8 mouse cellular contexts compared by ENCODE assay signal in the genomic region with DNA sequence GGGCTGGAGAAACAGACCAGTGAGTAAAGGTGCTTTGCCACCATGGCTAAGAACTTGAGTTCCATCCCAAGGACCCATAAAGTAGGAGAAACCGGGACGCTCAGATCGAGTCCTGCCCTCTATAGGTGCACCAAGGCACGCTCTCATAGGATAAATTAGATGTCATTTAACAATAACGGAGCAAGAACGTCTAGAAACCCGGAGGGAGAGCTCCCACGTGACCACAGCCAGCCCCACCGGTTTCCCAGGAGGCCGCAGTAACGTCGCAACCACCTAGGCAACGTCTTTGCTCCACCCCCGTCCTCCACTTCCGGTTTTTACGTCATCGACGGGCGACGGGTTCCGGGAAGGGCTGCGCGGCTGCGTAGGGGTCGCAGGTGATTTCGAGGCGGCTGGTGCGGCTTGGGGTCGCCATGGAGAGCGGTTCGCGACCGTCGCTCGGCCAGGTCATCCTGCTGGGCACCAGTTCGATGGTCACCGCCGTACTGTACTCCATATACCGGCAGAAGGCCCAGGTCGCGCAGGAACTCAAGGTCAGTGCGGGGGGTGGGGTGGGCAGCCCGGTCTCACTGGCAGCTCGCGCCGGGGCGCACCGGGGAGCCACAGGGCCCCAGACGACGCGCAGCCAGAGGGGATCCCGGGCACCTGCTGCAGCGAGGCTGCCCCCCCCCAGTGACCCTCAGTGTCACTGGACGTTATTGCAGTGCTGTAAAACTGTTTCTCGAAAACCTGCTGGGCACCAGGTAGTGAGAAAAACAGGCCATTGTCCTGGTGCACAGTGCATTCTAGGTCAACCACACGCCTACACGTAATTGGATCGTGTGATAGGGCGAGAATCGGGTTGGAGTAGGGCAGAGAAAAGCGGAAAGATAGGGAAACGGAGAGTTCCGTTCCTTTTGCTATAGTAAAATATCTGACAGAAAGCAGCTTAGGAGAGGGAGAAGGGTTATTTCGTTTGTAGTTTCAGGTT. TPM values are rescaled to one million over a fixed set of nuclear protein-coding genes. Genes with fewer than 3 reads are reported as not detected.
A peak's percentile ranks its signal among the peaks of the same experiment; 100 is the strongest.
DNase-seq lines count a peak whose midpoint lies in the region; ATAC-seq lines count a peak whose summit lies in the region.

Gene Mul1 (plus strand): TSS at position 325 of the 970 bp plus-strand sequence.

- no peaks in the 10 kb centered on the region for H3K9me3 ChIP-seq in hindbrain, embryonic 14.5 days (ENCODE audit: control insufficient read depth, low read length)

- WGBS in hindbrain, embryonic 14.5 days = 1% methylated on average over 64 of the region's 64 CpGs

- peaks cover 5% of the 10 kb centered on the region; the same call in 1 of the 2 replicates for H3K27me3 ChIP-seq in hindbrain, embryonic 14.5 days (ENCODE audit: control insufficient read depth, insufficient read depth, low read length)

- H3K27ac ChIP-seq in hindbrain, embryonic 14.5 days = peak within 1 kb of the TSS; percentile 80

- peak within 1 kb of the TSS; percentile 76 for H3K4me2 ChIP-seq in hindbrain, embryonic 14.5 days (replicated peaks)

- ATAC-seq in hindbrain, embryonic 14.5 days (ENCODE audit: low FRiP score) = peak; percentile 94

- H3K9ac ChIP-seq in hindbrain, embryonic 14.5 days = peak within 1 kb of the TSS; percentile 91

- peak; percentile 97 for DNase-seq in R1 (ENCODE audit: low read depth, low spot score)
- peak; percentile 98 for DNase-seq in cerebellum, postnatal 25 days
- peak; percentile 88 to 96 for DNase-seq in frontal cortex, postnatal 25 days (ENCODE audit: low spot score in 2 of 2)
- peak; percentile 98 for DNase-seq in hindbrain, embryonic 14.5 days (ENCODE audit: low spot score)
- DNase-seq in layer of hippocampus, postnatal 36 days = peak; percentile 97
- peak; percentile 96 for DNase-seq in lung, postnatal 36 days
- peak; percentile 97 for DNase-seq in retina, postnatal 1 day
- DNase-seq in urinary bladder, adult 18-20 months (ENCODE audit: low spot score in 2 of 2) = peak; percentile 93 to 94

- peak within 1 kb of the TSS; percentile 90 for H3K4me3 ChIP-seq in hindbrain, embryonic 14.5 days (replicated peaks; ENCODE audit: low read length)

- H3K4me1 ChIP-seq in hindbrain, embryonic 14.5 days (replicated peaks; ENCODE audit: control insufficient read depth, insufficient read depth, low read length) = peaks cover 10% of the 10 kb centered on the region

- peaks cover 34% of the 10 kb centered on the region for H3K36me3 ChIP-seq in hindbrain, embryonic 14.5 days (replicated peaks; ENCODE audit: control insufficient read depth, insufficient read depth)

RNA-seq across cellular contexts. Expression of gene Mul1, which starts in this region (rescaled TPM):
- 18.5 and 23.1 TPM in 2 replicates for polyA plus RNA-seq in hindbrain, embryonic 14.5 days (2014; fragmentation: Nextera tagmentation; extraction: Ambion mirVana)
- total RNA-seq in layer of hippocampus, postnatal 36 days (2021) = 10 to 100 TPM; 53.4 to 62.5 TPM

Comparison
In these comparisons a context has a peak if more than half of its experiments do, and no peak if none do; other contexts are left out.
1. Peak in every context shown above with its lines: DNase-seq, ATAC-seq, H3K4me3 ChIP-seq and H3K27ac ChIP-seq.